Mouse (Mus musculus) hindbrain, embryonic 11.5 days (tissue): ENCODE data around the gene Sik2. TPM values are rescaled to one million over a fixed set of nuclear protein-coding genes. Genes with fewer than 3 reads are reported as not detected.

Experiments
- ATAC-seq: fragments of 200-750 bp; cut with Nextera tagmentation; 2 replicates; pipeline ENCODE4 v1.8.0; 2017; ENCODE audit warnings: mild to moderate bottlenecking, moderate TSS enrichment, moderate library complexity; ENCODE audit not compliant: low FRiP score
- DNase-seq: peaks from one replicate; pipeline ENCODE4 v3.0.0-alpha.2; 2015; ENCODE audit warnings: low spot score
- H3K27ac ChIP-seq: fragments of 300-500 bp; sonication (generic); 2 replicates; pipeline ENCODE4 v1.5.1; 2014; ENCODE audit warnings: mild to moderate bottlenecking, low read depth, low read length
- H3K27me3 ChIP-seq: fragments of 300-500 bp; sonication (generic); 2 replicates; pipeline ENCODE4 v1.6.1; 2014; ENCODE audit warnings: mild to moderate bottlenecking, low read length, moderate library complexity, mixed read lengths; ENCODE audit not compliant: control insufficient read depth, insufficient read depth
- H3K36me3 ChIP-seq: fragments of 300-500 bp; sonication (generic); 2 replicates; pipeline ENCODE4 v1.6.1; 2014; ENCODE audit warnings: mild to moderate bottlenecking, low read length, moderate library complexity, mixed read lengths; ENCODE audit not compliant: control insufficient read depth, insufficient read depth
- H3K4me1 ChIP-seq: fragments of 300-500 bp; sonication (generic); replicated peaks from 2 replicates; pipeline ENCODE4 v1.6.1; 2014; ENCODE audit warnings: low read length, mixed read lengths; ENCODE audit not compliant: control insufficient read depth, insufficient read depth
- H3K4me2 ChIP-seq: fragments of 300-500 bp; sonication (generic); replicated peaks from 2 replicates; pipeline ENCODE4 v1.6.1; 2014; ENCODE audit warnings: mild to moderate bottlenecking, low read depth, low read length
- H3K4me3 ChIP-seq: fragments of 300-500 bp; sonication (generic); 2 replicates; pipeline ENCODE4 v1.5.1; 2014; ENCODE audit warnings: low read depth, low read length
- H3K9ac ChIP-seq: fragments of 300-500 bp; sonication (generic); 2 replicates; pipeline ENCODE4 v1.6.1; 2014; ENCODE audit warnings: low read depth, low read length
- H3K9me3 ChIP-seq: fragments of 300-500 bp; sonication (generic); 2 replicates; pipeline ENCODE4 v1.6.1; 2016; ENCODE audit warnings: low read length; ENCODE audit not compliant: control insufficient read depth
- WGBS: fragments of 180-500 bp; shearing (Covaris S2); extraction: QIAGEN DNeasy Blood & Tissue Kit; methylation state at CpG from one replicate; pipeline ENCODE4 v1.1.7; 2014; 5-methylcytosine and 5-hydroxymethylcytosine counted together
- polyA plus RNA-seq: library from polyadenylated mRNA; unstranded; fragments of >200 nt; fragmentation: Nextera tagmentation; extraction: Ambion mirVana; gene quantifications from 2 replicates; pipeline ENCODE4 v1.2.1, GENCODE M21; 2014

Gene Sik2
- polyA plus RNA-seq, 1 experiment from 2014 or later = 15.0 TPM

- no peak for ATAC-seq
- Histone ChIP-seq H3K36me3 (no peaks in the 10 kb centered on the region), H3K27me3 (no peaks in the 10 kb centered on the region), H3K27ac (no peak overlapping the region), H3K4me1 (no peaks in the 10 kb centered on the region), H3K9me3 (no peaks in the 10 kb centered on the region), H3K4me2 (no peak overlapping the region), H3K9ac (no peak overlapping the region), H3K4me3 (no peak overlapping the region)
- no peak for DNase-seq
- 91% methylated on average over 7 of the region's 7 CpGs for WGBS
These were observed 96.9 kb downstream of the Sik2 start for GRCm38 (mm10) chr9:50911861-50912515.

DNA sequence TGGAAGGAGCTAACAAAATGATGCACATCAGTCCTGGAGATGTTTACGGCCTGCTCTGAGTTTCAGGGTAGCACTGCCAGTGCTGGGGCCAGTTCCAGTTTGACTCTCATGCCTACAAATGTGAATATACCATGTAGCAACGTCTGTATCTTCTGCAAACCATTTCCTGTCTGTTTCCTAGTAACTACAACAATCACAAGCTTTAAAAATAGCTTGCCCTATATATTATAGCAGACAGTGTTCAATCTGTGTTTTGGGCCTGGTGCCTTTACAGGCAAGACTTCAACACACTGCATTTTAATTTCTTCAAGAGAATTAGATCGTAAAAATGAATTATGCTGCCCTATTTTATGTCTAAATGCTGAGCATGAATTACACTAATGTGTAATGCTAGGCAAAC lies 103.6 kb downstream of the Sik2 start:
- no peak for DNase-seq
- Histone ChIP-seq H3K4me1 (no peaks in the 10 kb centered on the region), H3K9ac (no peak overlapping the region), H3K9me3 (no peaks in the 10 kb centered on the region), H3K27me3 (no peaks in the 10 kb centered on the region), H3K36me3 (no peaks in the 10 kb centered on the region), H3K4me2 (no peak overlapping the region), H3K4me3 (no peak overlapping the region), H3K27ac (no peak overlapping the region)
- 89% methylated on average over 3 of the region's 3 CpGs for WGBS
- ATAC-seq = no peak

DNA sequence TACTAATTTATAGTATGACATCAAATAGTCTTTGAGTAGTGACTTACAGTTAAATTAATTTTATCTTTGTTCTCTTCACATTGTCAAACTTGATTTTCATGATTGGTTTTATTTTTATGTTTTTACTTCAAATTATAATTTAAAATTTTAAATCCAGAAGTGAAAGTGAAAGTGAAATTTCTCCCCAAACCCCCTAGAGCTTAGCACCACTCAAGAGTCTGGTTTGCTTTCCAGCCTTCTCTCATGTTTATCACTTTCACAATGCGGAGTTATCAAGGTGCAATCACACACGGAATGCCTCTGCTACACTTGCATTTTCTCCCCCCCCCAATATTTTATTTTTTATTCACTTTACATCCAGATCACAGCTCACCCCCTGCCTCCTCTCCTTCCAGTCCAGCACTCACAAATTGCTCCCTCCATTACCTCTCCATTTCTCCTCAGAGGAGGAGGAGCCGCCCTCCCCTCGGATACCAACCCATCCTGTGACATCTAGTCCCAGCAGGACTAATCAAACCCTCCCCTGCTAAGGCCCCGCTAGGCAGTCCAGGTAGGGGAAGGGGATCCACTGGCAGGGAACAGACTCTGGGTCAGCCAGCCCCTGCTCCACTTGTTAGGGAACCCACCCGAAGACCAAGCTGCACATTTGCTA lies 104.6 kb downstream of the Sik2 start:
- 77% methylated on average over 6 of the region's 6 CpGs for WGBS
- DNase-seq = no peak
- no peak overlapping the region for H3K4me3 ChIP-seq
- no peak overlapping the region for H3K4me2 ChIP-seq
- H3K9me3 ChIP-seq = no peaks in the 10 kb centered on the region
- no peak for ATAC-seq
- no peaks in the 10 kb centered on the region for H3K27me3 ChIP-seq
- H3K4me1 ChIP-seq = no peaks in the 10 kb centered on the region
- no peaks in the 10 kb centered on the region for H3K36me3 ChIP-seq
- H3K27ac ChIP-seq = no peak overlapping the region
- H3K9ac ChIP-seq = no peak overlapping the region

GRCm38 (mm10) chr9:50900026-50900920 lies 108.6 kb downstream of the Sik2 start:
- DNase-seq (no peak), ATAC-seq (no peak)
- no peak overlapping the region for H3K4me3 ChIP-seq
- no peaks in the 10 kb centered on the region for H3K27me3 ChIP-seq
- WGBS = 80% methylated on average over 7 of the region's 7 CpGs
- no peak overlapping the region for H3K27ac ChIP-seq
- H3K9me3 ChIP-seq = no peaks in the 10 kb centered on the region
- H3K9ac ChIP-seq = no peak overlapping the region
- H3K4me2 ChIP-seq = no peak overlapping the region
- H3K4me1 ChIP-seq = no peaks in the 10 kb centered on the region
- no peaks in the 10 kb centered on the region for H3K36me3 ChIP-seq

- no peak for DNase-seq
- no peaks in the 10 kb centered on the region for H3K4me1 ChIP-seq
- no peaks in the 10 kb centered on the region for H3K9me3 ChIP-seq
- H3K4me2 ChIP-seq = no peak overlapping the region
- no peaks in the 10 kb centered on the region for H3K36me3 ChIP-seq
- 92% methylated on average over 4 of the region's 4 CpGs for WGBS
- no peak for ATAC-seq
- H3K4me3 ChIP-seq = no peak overlapping the region
- H3K27me3 ChIP-seq = no peaks in the 10 kb centered on the region
- no peak overlapping the region for H3K9ac ChIP-seq
- H3K27ac ChIP-seq = no peak overlapping the region
These were observed 115.2 kb downstream of the Sik2 start for GRCm38 (mm10) chr9:50893665-50894064.

DNA sequence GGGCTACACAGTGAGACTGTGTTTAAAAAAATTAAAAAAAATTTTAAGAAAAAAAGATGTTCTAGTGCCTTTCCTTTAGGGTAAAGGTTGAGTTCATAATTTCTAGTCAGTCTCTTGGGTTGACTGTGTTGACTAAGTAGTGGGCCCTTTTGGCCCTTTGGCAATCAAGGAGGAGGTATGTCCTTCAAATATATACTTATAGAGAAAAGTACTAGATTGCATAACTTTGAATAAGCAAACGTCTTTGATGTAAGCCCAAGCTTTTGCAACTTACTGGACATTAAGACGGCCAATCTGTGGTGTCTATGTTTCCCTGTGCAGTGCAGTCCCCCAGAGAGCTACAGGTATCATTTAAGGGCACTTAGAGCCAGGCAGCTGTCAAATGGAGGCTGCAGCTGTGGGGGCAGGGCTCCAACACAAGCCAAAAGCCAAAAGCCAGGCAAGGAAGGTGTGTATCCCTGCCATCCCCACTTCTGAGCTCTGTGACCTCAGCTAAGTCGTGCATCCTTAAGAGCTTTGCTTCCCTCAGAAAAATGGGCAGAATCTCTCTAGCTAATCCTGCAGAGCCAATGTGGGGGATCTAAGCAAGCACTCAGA lies 118.3 kb downstream of the Sik2 start:
- no peak for DNase-seq
- H3K4me1 ChIP-seq = no peaks in the 10 kb centered on the region
- H3K36me3 ChIP-seq = no peaks in the 10 kb centered on the region
- no peak overlapping the region for H3K4me3 ChIP-seq
- H3K9me3 ChIP-seq = no peaks in the 10 kb centered on the region
- H3K4me2 ChIP-seq = no peak overlapping the region
- H3K27me3 ChIP-seq = no peaks in the 10 kb centered on the region
- ATAC-seq = no peak
- 94% methylated on average over 3 of the region's 3 CpGs for WGBS
- no peak overlapping the region for H3K27ac ChIP-seq
- H3K9ac ChIP-seq = no peak overlapping the region

- no peak overlapping the region for H3K4me3 ChIP-seq
- H3K4me2 ChIP-seq = no peak overlapping the region
- H3K9me3 ChIP-seq = no peaks in the 10 kb centered on the region
- 84% methylated on average over 4 of the region's 4 CpGs for WGBS
- ATAC-seq (no peak), DNase-seq (no peak)
- H3K4me1 ChIP-seq = no peaks in the 10 kb centered on the region
- H3K36me3 ChIP-seq = no peaks in the 10 kb centered on the region
- no peak overlapping the region for H3K27ac ChIP-seq
- H3K27me3 ChIP-seq = no peaks in the 10 kb centered on the region
- H3K9ac ChIP-seq = no peak overlapping the region
These were observed 118.9 kb downstream of the Sik2 start for GRCm38 (mm10) chr9:50889964-50890363.

DNA sequence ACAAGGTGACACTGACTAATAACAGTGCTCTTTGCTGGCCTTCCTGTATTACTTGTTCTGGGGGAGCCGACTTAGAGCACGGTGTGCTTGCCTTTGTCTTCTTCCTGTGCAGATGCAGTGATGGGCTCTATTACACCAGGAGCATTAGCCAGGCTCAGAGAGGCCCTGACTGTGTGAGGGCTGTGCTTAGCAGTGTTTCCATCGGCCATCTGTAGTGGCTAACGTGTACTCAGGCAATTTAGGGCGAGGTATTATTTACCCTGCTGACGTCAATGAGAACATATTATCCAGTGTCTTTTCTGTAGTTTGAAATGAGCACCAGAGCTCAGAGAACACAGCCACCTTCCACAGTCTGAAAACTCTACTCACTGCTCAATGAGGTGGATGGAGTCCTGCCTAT lies 119.7 kb downstream of the Sik2 start:
- no peak overlapping the region for H3K27ac ChIP-seq
- DNase-seq (no peak), ATAC-seq (no peak)
- H3K9me3 ChIP-seq = no peaks in the 10 kb centered on the region
- H3K9ac ChIP-seq = no peak overlapping the region
- no peaks in the 10 kb centered on the region for H3K27me3 ChIP-seq
- no peak overlapping the region for H3K4me2 ChIP-seq
- WGBS = 72% methylated on average over 6 of the region's 6 CpGs
- no peaks in the 10 kb centered on the region for H3K36me3 ChIP-seq
- no peak overlapping the region for H3K4me3 ChIP-seq
- H3K4me1 ChIP-seq = no peaks in the 10 kb centered on the region
